Mouse (Mus musculus) CD8-positive naive resting alpha-beta T cell, adult 57 days (primary cell): ENCODE results near the gene Oog1. TPM values are rescaled to one million over a fixed set of nuclear protein-coding genes. Genes with fewer than 3 reads are reported as not detected.

Source experiments
- total RNA-seq: library from RNA; stranded (reverse); gene quantifications from one replicate; pipeline ENCODE4 v1.2.4, GENCODE M21; 2023

The Oog1 gene
- total RNA-seq, result not detected

DNA sequence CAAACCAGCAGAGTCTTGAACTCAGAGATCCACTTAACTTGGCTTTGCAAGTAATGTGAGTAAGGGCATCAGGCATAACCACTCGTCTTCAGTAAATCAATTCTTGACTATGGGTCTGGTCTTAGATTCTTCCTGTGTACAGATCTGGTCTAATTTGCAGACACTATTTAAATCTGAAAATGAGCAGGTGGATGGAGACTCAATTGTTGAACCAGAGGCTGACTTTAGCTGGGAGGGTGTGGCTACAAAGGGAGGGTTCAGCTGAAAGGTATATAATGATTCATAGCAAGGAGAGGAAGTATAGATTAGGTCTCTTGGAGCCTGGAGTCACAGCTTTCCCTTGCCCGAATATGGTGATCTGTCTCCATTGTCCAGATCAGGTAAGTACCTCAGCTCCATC, at the start of gene Oog1:
Gene Oog1, plus strand, starts transcription at position 301 of the 400 bp plus-strand sequence.

DNA sequence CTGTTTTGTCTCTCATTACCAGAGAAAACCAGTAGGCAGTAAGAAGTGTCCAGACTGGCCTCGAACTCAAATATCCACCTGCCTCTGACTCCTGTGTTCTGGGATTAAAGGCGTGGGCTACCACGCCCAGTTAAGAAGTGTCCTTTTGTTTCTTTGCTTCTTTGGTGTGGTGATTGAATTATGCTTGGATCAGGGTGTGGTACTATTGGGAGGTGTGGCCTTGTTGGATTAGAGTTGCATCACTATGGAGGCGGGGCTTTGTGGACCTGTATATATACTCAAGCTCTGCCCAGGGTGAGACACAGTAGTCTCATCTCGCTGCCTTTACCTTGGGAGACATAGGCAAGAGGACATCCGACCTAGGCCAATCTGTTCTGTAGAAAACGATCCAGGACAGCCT, 16.1 kb downstream of the Oog1 start, which contains the start of gene Gm4027:
Gene Gm4027, plus strand, starts transcription at position 301 of the 400 bp plus-strand sequence.

DNA sequence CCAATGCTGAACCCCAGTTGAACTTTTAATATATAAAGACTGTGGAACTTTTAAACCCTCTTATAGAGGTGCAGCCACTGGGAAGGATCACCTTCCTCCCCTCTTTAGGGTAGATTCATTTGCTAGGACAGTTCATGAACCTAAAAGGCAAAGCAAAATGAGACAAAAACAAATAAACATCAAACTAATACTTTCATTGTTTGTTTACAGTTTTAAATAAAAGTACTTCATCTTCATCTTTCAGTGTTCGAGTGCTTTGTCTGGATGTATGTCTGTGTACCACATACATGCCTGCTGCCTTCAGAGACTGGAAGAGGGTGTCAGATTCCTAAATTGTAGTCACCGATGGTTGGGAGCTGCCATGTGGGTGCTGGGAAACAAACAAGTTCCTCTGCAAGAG, 42.0 kb downstream of the Oog1 start, which contains the start of gene Gm16381:
Gene Gm16381, minus strand, starts transcription at position 101 of the 400 bp plus-strand sequence.

Other genes starting within 250 kb of the Oog1 start
- gene Sptlc2, start 214.3 kb upstream of the Oog1 start, total RNA-seq, result 75.9 TPM
- 31.4 TPM for gene Slirp, start 158.8 kb upstream of the Oog1 start, total RNA-seq
- gene Alkbh1, start 158.7 kb upstream of the Oog1 start, total RNA-seq, result 85.4 TPM
- gene Snw1, start 130.4 kb upstream of the Oog1 start, total RNA-seq, result 94.0 TPM
- not detected for gene Gm5788, start 108.0 kb upstream of the Oog1 start, total RNA-seq
- gene Gm8300, start 88.4 kb upstream of the Oog1 start, total RNA-seq, result not detected
- not detected for gene Gm4027, start 16.2 kb downstream of the Oog1 start, total RNA-seq
- not detected for gene Gm16381, start 41.9 kb downstream of the Oog1 start, total RNA-seq
- not detected for gene Gm21319, start 173.1 kb downstream of the Oog1 start, total RNA-seq
- not detected for gene Gm21936, start 192.8 kb downstream of the Oog1 start, total RNA-seq
- gene BB287469, start 213.9 kb downstream of the Oog1 start, total RNA-seq, result not detected
- gene Gm2001, start 239.7 kb downstream of the Oog1 start, total RNA-seq, result not detected